9 mouse cellular contexts compared by ENCODE assay signal in genomic region chr5:107202801-107203559, GRCm38 (mm10).
DNase-seq lines count a peak whose midpoint lies in the region; ATAC-seq lines count a peak whose summit lies in the region.
"Had no signal": no experiment of that assay in that cellular context is flagged by ENCODE, and none has a peak within 500 bp of the region (broad histone marks: within the 10 kb centered on the region; RNA-seq: fewer than 3 reads in every experiment).

No protein-coding gene starts in this region.

- no peak overlapping the region for H3K4me2 ChIP-seq in forebrain, embryonic 14.5 days (ENCODE audit: low read length)
- no peak overlapping the region for H3K4me2 ChIP-seq in forebrain, embryonic 13.5 days
- no peak overlapping the region for H3K4me2 ChIP-seq in midbrain, embryonic 12.5 days (replicated peaks)
- no peak overlapping the region for H3K4me2 ChIP-seq in midbrain, embryonic 14.5 days (ENCODE audit: low read length)
- H3K4me2 ChIP-seq in liver, embryonic 12.5 days, result no peak overlapping the region
- no peak overlapping the region for H3K4me2 ChIP-seq in stomach, embryonic 15.5 days

- no peaks in the 10 kb centered on the region for H3K4me1 ChIP-seq in forebrain, embryonic 14.5 days (ENCODE audit: control insufficient read depth, insufficient read depth, low read length)
- no peaks in the 10 kb centered on the region for H3K4me1 ChIP-seq in forebrain, embryonic 13.5 days
- peaks cover 11% of the 10 kb centered on the region; the same call in 1 of the 2 replicates for H3K4me1 ChIP-seq in midbrain, embryonic 12.5 days
- H3K4me1 ChIP-seq in midbrain, embryonic 14.5 days (ENCODE audit: control insufficient read depth, insufficient read depth, low read length), result peaks cover 6% of the 10 kb centered on the region; the same call in 1 of the 2 replicates
- peaks cover 57% of the 10 kb centered on the region for H3K4me1 ChIP-seq in liver, embryonic 12.5 days
- H3K4me1 ChIP-seq in stomach, embryonic 15.5 days, result peaks cover 29% of the 10 kb centered on the region

- no peak for ATAC-seq in forebrain, embryonic 14.5 days
- ATAC-seq in forebrain, embryonic 13.5 days, result no peak
- ATAC-seq in midbrain, embryonic 12.5 days (ENCODE audit: low FRiP score, low read depth), result no peak
- no peak for ATAC-seq in midbrain, embryonic 14.5 days (ENCODE audit: low FRiP score, low TSS enrichment)
- ATAC-seq in liver, embryonic 12.5 days, result no peak
- ATAC-seq in stomach, embryonic 15.5 days (ENCODE audit: insufficient read depth, low FRiP score, low read depth), result no peak
- no peak for ATAC-seq in cerebellum, adult (ENCODE audit: insufficient number of reproducible peaks, low FRiP score, low TSS enrichment)

- H3K36me3 ChIP-seq in forebrain, embryonic 14.5 days (ENCODE audit: control insufficient read depth, insufficient read depth, low read length), result no peaks in the 10 kb centered on the region
- H3K36me3 ChIP-seq in forebrain, embryonic 13.5 days (ENCODE audit: poor library complexity, severe bottlenecking), result no peaks in the 10 kb centered on the region
- no peaks in the 10 kb centered on the region for H3K36me3 ChIP-seq in midbrain, embryonic 12.5 days
- no peaks in the 10 kb centered on the region for H3K36me3 ChIP-seq in midbrain, embryonic 14.5 days (ENCODE audit: control insufficient read depth, insufficient read depth, low read length)
- peaks cover 15% of the 10 kb centered on the region for H3K36me3 ChIP-seq in liver, embryonic 12.5 days
- no peaks in the 10 kb centered on the region for H3K36me3 ChIP-seq in stomach, embryonic 15.5 days

- no peak overlapping the region for H3K9ac ChIP-seq in forebrain, embryonic 14.5 days (ENCODE audit: low read length)
- H3K9ac ChIP-seq in forebrain, embryonic 13.5 days, result no peak overlapping the region
- no peak overlapping the region for H3K9ac ChIP-seq in midbrain, embryonic 12.5 days (replicated peaks)
- no peak overlapping the region for H3K9ac ChIP-seq in midbrain, embryonic 14.5 days (replicated peaks; ENCODE audit: low read length)
- no peak overlapping the region for H3K9ac ChIP-seq in liver, embryonic 12.5 days
- no peak overlapping the region for H3K9ac ChIP-seq in stomach, embryonic 15.5 days

- WGBS in forebrain, embryonic 14.5 days, result 43% methylated on average over 8 of the region's 8 CpGs
- WGBS in forebrain, embryonic 13.5 days, result 39% methylated on average over 8 of the region's 8 CpGs
- WGBS in midbrain, embryonic 12.5 days, result 52% methylated on average over 8 of the region's 8 CpGs
- WGBS in midbrain, embryonic 14.5 days, result 54% methylated on average over 8 of the region's 8 CpGs
- WGBS in liver, embryonic 12.5 days (ENCODE audit: insufficient replicate concordance), result 39% methylated on average over 8 of the region's 8 CpGs
- WGBS in stomach, embryonic 15.5 days, result 31% methylated on average over 8 of the region's 8 CpGs

- peak; percentile 7 for DNase-seq in forebrain, embryonic 14.5 days (ENCODE audit: low spot score)
- no peak for DNase-seq in midbrain, embryonic 14.5 days
- no peak for DNase-seq in ovary, postnatal 36 days (ENCODE audit: low spot score)

- no peak overlapping the region for H3K27ac ChIP-seq in forebrain, embryonic 14.5 days (ENCODE audit: low read depth, low read length)
- H3K27ac ChIP-seq in forebrain, embryonic 13.5 days, result no peak overlapping the region
- 0 out of 2 replicates have a peak overlapping the region, but pooled peaks have one; percentile 8 for H3K27ac ChIP-seq in midbrain, embryonic 12.5 days (replicated peaks)
- H3K27ac ChIP-seq in midbrain, embryonic 14.5 days (replicated peaks; ENCODE audit: low read depth, low read length), result no peak overlapping the region
- H3K27ac ChIP-seq in liver, embryonic 12.5 days, result peak overlapping the region; percentile 36
- H3K27ac ChIP-seq in stomach, embryonic 15.5 days, result peak overlapping the region; percentile 57; the same call in 1 of the 2 replicates

- H3K4me3 ChIP-seq in forebrain, embryonic 14.5 days (ENCODE audit: low read depth, low read length), result no peak overlapping the region
- no peak overlapping the region for H3K4me3 ChIP-seq in forebrain, embryonic 13.5 days
- no peak overlapping the region for H3K4me3 ChIP-seq in midbrain, embryonic 12.5 days
- no peak overlapping the region for H3K4me3 ChIP-seq in midbrain, embryonic 14.5 days (replicated peaks; ENCODE audit: low read depth, low read length)
- H3K4me3 ChIP-seq in liver, embryonic 12.5 days, result no peak overlapping the region
- no peak overlapping the region for H3K4me3 ChIP-seq in stomach, embryonic 15.5 days (replicated peaks)
- H3K4me3 ChIP-seq: myocyte had no signal

- H3K9me3 ChIP-seq in forebrain, embryonic 14.5 days (replicated peaks; ENCODE audit: control insufficient read depth, low read length), result no peaks in the 10 kb centered on the region
- no peaks in the 10 kb centered on the region for H3K9me3 ChIP-seq in forebrain, embryonic 13.5 days (replicated peaks)
- no peaks in the 10 kb centered on the region for H3K9me3 ChIP-seq in midbrain, embryonic 12.5 days
- no peaks in the 10 kb centered on the region for H3K9me3 ChIP-seq in midbrain, embryonic 14.5 days (ENCODE audit: control insufficient read depth, low read length)
- no peaks in the 10 kb centered on the region for H3K9me3 ChIP-seq in liver, embryonic 12.5 days (replicated peaks)
- H3K9me3 ChIP-seq in stomach, embryonic 15.5 days, result no peaks in the 10 kb centered on the region

- H3K27me3 ChIP-seq in forebrain, embryonic 14.5 days (replicated peaks; ENCODE audit: control insufficient read depth, insufficient read depth, low read length), result no peaks in the 10 kb centered on the region
- H3K27me3 ChIP-seq in forebrain, embryonic 13.5 days, result no peaks in the 10 kb centered on the region; the same call in 1 of the 2 replicates
- no peaks in the 10 kb centered on the region for H3K27me3 ChIP-seq in midbrain, embryonic 12.5 days
- H3K27me3 ChIP-seq in midbrain, embryonic 14.5 days (ENCODE audit: control insufficient read depth, insufficient read depth, low read length), result no peaks in the 10 kb centered on the region
- H3K27me3 ChIP-seq in liver, embryonic 12.5 days (replicated peaks), result no peaks in the 10 kb centered on the region
- H3K27me3 ChIP-seq in stomach, embryonic 15.5 days (replicated peaks), result no peaks in the 10 kb centered on the region

Comparison
In these comparisons a context has a peak if more than half of its experiments do, and no peak if none do; other contexts are left out.
1. H3K27ac ChIP-seq: peak in midbrain, embryonic 12.5 days (single experiment), liver, embryonic 12.5 days (single experiment) and stomach, embryonic 15.5 days (single experiment); none in forebrain, embryonic 14.5 days (single experiment), forebrain, embryonic 13.5 days (single experiment) and midbrain, embryonic 14.5 days (single experiment).